Mouse (Mus musculus) megakaryocyte, embryonic 14.5 days (primary cell): ENCODE measurements at regions not wholly inside any gene's neighbourhood (a gene's known extent, or its start where the extent isn't known, plus 50 kb on each side); places are given as distances from the start of the nearest gene placed in this dataset.

Experiments used
- H3K27me3 ChIP-seq: replicated peaks from 2 replicates; pipeline ENCODE3; 2012; ENCODE audit warnings: inconsistent platforms
- H3K36me3 ChIP-seq: replicated peaks from 2 replicates; pipeline ENCODE3; 2012; ENCODE audit warnings: low read length, inconsistent platforms, mixed read lengths
- H3K4me1 ChIP-seq: 2 replicates; pipeline ENCODE4 v1.6.1; 2012; ENCODE audit warnings: inconsistent platforms
- H3K4me3 ChIP-seq: replicated peaks from 2 replicates; pipeline ENCODE3; 2012; ENCODE audit warnings: moderate library complexity, mild to moderate bottlenecking, inconsistent platforms
- H3K9me3 ChIP-seq: 2 replicates; pipeline ENCODE4 v1.6.1; 2012; ENCODE audit warnings: inconsistent platforms
- FLI1 ChIP-seq: IDR thresholded peaks from 2 replicates; pipeline ENCODE4 v1.6.1; 2012; ENCODE audit warnings: low read length, inconsistent platforms, mixed read lengths
- GATA1 ChIP-seq: IDR thresholded peaks from 3 replicates; pipeline ENCODE4 v1.6.1; 2012; ENCODE audit warnings: mixed read lengths, low read length, inconsistent platforms, borderline replicate concordance

DNA sequence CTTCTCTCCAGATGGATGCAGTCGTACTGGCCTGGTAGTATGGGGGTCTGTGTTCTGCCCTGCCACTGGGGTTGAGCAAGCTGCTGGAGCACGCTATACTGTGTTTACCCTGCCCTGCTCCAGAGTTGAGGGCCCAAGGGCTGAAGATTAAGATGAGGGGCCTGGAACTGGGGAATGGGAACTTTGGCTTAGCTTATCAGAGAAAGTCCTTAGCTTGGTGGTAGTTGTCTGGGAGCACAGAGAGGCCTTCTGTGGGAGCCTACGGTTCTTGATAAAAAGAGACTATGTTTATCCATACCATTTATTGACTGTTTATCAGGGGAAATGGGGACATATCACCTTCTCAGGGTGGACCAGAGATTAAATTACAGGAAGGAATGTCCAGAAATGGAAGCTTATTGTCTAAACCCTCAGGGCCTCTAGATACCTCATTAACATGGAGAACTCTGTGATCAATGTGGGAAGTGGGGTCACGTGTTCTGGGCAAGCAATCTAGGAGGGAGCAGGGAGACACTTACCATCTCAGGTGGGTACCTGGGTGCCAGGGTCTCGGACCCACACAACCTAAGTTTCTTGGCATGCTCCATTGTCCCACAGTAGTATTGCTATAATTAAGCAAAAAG lies 58.7 kb downstream of the Mycn start:
- Histone ChIP-seq H3K4me1 (0 out of 2 replicates have a peak, but pooled peaks cover 4% of the 10 kb centered on the region), H3K27me3 (peaks cover 13% of the 10 kb centered on the region), H3K36me3 (no peaks in the 10 kb centered on the region), H3K4me3 (no peak overlapping the region), H3K9me3 (no peaks in the 10 kb centered on the region)
- TF ChIP-seq FLI1 (no peak), GATA1 (no peak)

DNA sequence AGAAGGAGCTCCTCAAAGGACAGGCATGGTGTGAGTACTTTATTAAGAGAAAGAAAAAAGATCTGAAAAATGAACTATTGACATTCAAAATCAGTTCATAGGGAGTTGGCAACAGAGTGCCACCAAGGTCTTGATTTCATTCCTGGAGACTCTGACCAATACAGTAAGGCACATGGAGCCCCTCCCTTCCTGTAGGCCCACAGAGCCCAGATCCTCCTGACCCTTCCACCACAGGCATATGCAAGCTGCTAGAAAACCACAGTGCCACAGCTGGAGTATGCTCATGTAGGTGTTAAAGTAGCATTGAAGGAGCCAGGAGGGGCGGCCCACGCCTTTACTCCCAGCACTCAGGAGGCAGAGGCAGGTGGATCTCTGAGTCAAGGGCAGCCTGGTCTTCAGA lies 63.7 kb downstream of the Mycn start:
- TF ChIP-seq FLI1 (no peak), GATA1 (no peak)

DNA sequence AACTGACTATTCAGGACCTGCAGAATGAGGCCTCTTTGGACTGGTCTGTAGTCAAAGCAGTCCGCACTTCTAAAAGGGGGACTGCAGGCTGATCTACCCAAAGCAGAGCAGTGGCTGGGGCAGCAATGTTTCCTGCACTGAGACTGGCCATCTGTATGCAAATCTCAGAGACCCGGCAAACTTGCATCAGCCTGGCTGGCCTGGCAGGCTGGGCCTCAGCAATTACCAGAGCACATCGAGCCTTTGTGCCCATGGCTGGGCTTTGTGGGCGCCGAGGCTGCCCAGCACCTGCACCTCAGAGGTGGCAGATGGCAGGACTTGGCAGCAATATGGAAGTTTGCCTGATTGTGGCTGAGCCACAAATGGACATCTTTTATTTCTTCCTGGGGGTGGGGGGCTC lies 64.2 kb downstream of the Mycn start:
- TF ChIP-seq FLI1 (no peak), GATA1 (no peak)
- H3K9me3 ChIP-seq, result no peaks in the 10 kb centered on the region
- H3K4me1 ChIP-seq, result peaks cover 4% of the 10 kb centered on the region; the same call in 1 of the 2 replicates
- no peak overlapping the region for H3K4me3 ChIP-seq
- H3K36me3 ChIP-seq, result no peaks in the 10 kb centered on the region
- H3K27me3 ChIP-seq, result peaks cover 27% of the 10 kb centered on the region

More for the DNA sequence above, 63.7 kb downstream of the Mycn start:
- Histone ChIP-seq H3K9me3 (no peaks in the 10 kb centered on the region), H3K27me3 (peaks cover 25% of the 10 kb centered on the region), H3K4me3 (no peak overlapping the region), H3K4me1 (peaks cover 4% of the 10 kb centered on the region; the same call in 1 of the 2 replicates), H3K36me3 (no peaks in the 10 kb centered on the region)

DNA sequence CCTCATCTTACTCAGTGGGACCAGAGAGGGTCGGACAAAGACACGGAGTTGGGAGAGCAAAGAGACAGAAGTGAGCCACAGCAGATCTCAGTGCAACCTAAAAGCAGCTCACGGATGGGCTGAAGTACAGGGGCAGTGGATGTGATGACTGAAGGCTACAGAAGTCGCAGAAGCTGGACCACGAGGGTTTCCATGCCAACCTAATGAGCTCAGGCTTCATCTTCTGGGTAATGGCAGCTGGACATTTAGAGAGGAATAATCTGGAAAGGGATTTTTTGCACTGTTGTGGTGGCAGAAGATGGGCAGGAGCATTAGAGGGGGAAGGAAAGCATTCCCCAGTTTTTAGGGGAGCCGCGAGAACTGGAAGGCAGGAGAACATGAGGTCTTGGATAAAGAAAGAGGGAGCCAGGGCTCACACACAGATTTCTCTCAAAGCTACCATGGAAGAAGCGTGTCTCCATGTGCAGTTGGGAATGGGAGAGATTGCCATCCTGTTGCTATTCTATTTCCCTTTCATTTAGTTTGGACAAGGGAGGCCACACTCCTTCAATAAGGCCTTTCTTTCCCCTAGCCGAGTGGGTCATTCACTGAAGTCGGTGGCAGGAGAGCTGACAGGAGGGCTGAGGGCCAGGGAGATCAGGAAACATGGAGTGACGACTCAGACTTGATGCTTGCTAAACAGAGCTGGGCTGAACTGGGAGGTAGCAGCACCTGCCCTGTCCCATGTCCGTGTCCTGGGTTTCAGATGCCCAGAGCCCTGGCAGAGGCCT lies 65.6 kb downstream of the Mycn start:
- Histone ChIP-seq H3K4me3 (no peak overlapping the region), H3K9me3 (no peaks in the 10 kb centered on the region), H3K36me3 (no peaks in the 10 kb centered on the region), H3K4me1 (peaks cover 7% of the 10 kb centered on the region), H3K27me3 (peaks cover 28% of the 10 kb centered on the region)
- TF ChIP-seq FLI1, result no peak
- TF ChIP-seq GATA1, result no peak

DNA sequence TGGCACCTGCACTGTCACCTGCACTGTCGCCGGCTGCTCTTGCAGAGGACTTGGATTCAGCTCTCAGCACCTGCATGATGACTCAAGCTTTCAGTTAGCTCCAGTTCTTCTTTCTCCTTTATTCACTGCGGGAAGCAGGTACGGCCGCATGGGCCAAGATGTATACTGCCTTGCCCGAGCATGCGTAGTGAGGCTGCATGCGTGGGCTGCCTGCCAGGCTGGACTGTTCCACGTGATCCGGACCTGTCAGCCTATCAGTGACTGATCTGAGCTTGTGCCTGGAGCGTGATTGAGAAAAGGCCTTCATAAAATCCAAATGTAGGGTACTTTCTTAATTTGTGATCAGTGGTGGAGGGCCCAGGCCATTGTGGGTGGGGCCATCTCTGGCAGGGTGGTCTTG lies 68.2 kb downstream of the Mycn start:
- TF ChIP-seq GATA1 (no peak), FLI1 (no peak)
- peaks cover 3% of the 10 kb centered on the region for H3K4me1 ChIP-seq
- no peaks in the 10 kb centered on the region for H3K9me3 ChIP-seq
- no peaks in the 10 kb centered on the region for H3K36me3 ChIP-seq
- no peak overlapping the region for H3K4me3 ChIP-seq
- H3K27me3 ChIP-seq, result peaks cover 36% of the 10 kb centered on the region

DNA sequence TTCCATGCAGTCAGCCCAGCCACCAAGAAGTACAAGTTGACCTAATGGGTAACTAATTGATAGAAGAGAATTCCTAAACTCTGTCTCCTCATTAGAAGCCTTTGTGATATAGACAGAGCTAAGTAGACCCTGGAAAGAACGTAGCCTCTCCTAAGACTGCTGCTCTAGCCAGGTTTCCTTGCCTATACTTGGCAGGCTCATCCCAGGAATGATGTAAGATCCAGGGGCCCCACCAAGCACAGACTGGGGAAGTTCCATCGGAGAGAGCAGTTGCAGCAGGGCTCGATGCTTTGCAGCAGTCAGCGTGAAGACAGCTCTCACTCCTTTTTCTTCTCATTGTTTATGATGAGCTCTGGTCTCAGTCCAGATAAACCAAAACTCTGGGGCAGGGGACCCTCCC lies 68.7 kb downstream of the Mycn start:
- no peak overlapping the region for H3K4me3 ChIP-seq
- peaks cover 3% of the 10 kb centered on the region for H3K4me1 ChIP-seq
- no peaks in the 10 kb centered on the region for H3K9me3 ChIP-seq
- H3K27me3 ChIP-seq, result peaks cover 34% of the 10 kb centered on the region
- H3K36me3 ChIP-seq, result no peaks in the 10 kb centered on the region
- no peak for TF ChIP-seq GATA1
- TF ChIP-seq FLI1, result no peak

DNA sequence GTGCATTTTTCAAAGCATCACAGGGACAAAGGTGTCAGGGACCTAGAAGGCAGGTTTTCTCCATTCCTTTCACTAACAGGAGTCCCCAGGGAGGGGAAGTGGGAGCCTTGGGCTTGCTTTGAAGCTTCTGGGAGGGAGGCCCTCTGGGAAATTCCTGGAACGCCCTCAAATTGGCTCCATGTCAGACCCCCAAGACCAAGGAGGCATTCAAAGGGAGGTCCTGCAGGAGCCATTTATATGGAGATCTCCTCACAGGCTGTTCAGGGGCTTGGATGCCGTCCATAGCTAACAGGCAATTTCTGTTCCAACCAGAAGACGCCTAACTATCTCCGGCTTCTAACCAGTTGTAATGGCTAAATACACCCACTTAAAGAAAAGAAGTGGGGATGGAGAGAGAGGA lies 70.4 kb downstream of the Mycn start:
- no peaks in the 10 kb centered on the region for H3K9me3 ChIP-seq

DNA sequence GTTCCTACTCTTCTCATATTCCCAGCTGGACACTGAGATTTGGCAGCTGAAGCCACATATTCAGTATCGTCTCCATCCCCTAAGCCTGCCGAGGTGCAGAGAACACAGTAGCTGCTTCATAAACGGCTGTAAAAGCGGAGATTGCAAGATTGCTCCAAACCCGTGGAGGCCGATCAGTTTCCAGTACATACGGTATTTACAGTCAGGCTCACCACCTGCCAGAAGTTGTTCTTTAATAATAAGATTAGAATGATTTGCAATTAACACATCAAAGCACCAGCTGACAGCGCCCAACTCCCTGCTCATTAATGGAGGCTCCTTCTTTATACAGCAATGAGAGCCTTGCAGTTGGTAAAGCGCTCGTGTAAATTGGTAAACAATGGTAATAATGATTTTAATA lies 75.1 kb downstream of the Mycn start:
- TF ChIP-seq GATA1 (no peak), FLI1 (no peak)
- peaks cover 6% of the 10 kb centered on the region; the same call in 1 of the 2 replicates for H3K4me1 ChIP-seq
- no peaks in the 10 kb centered on the region for H3K9me3 ChIP-seq
- H3K27me3 ChIP-seq, result peaks cover 17% of the 10 kb centered on the region
- no peaks in the 10 kb centered on the region for H3K36me3 ChIP-seq
- H3K4me3 ChIP-seq, result no peak overlapping the region

More for the DNA sequence above, 70.4 kb downstream of the Mycn start:
- Histone ChIP-seq H3K27me3 (peaks cover 32% of the 10 kb centered on the region), H3K36me3 (no peaks in the 10 kb centered on the region), H3K4me3 (no peak overlapping the region), H3K4me1 (peaks cover 10% of the 10 kb centered on the region)
- TF ChIP-seq FLI1, result no peak
- TF ChIP-seq GATA1, result no peak

DNA sequence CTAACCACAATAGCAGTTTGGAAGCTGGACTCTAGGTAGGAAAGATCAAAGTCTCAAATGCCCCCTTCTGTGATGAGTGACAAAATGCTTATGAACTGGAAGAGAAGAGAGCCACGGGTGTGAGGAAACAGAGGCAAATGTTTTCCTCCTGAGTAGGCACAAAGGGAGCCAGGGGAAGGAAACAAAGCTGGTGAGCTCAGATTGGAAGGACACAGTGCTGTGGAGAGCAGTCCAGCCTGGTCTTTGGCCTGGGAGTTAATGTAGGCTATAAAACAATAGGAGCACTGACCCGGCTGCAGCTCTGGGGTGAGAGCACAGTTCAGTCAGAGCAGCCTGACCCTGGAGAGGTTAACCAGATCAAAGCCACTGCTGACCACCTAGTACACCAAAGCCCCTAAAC lies 91.0 kb downstream of the Mycn start:
- H3K9me3 ChIP-seq, result no peaks in the 10 kb centered on the region
- no peak overlapping the region for H3K4me3 ChIP-seq
- no peaks in the 10 kb centered on the region for H3K4me1 ChIP-seq
- H3K36me3 ChIP-seq, result no peaks in the 10 kb centered on the region
- H3K27me3 ChIP-seq, result peaks cover 24% of the 10 kb centered on the region
- TF ChIP-seq GATA1, result no peak

DNA sequence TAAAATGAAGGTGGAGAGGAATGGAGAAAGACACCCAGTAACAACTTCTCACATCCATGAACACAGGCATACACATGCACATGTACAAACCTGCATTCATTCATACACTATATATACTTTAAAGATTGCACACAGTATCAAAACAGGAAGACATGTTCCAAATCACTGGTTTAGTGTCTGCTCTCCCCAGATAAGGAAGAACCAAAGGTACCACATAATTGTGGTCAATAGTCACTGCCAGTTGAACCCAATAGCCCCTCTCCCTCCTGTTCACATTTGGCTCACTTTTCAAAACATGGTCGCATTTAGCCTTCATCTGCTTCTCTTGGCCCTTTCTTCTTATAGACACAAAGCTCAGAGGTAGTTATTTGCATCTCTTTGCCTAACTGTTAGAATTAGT lies 95.0 kb downstream of the Mycn start:
- peaks cover 46% of the 10 kb centered on the region for H3K27me3 ChIP-seq
- no peak for TF ChIP-seq GATA1
- no peak for TF ChIP-seq FLI1
- no peaks in the 10 kb centered on the region for H3K36me3 ChIP-seq
- no peak overlapping the region for H3K4me3 ChIP-seq
- H3K9me3 ChIP-seq, result peaks cover 4% of the 10 kb centered on the region; the same call in 1 of the 2 replicates
- no peaks in the 10 kb centered on the region for H3K4me1 ChIP-seq
